8 mouse cellular contexts compared by ENCODE assay signal in genomic region chr10:107662372-107663065, GRCm38 (mm10). TPM values are rescaled to one million over a fixed set of nuclear protein-coding genes. Genes with fewer than 3 reads are reported as not detected.
DNase-seq lines count a peak whose midpoint lies in the region; ATAC-seq lines count a peak whose summit lies in the region.

No protein-coding gene starts in this region.

- WGBS in forebrain, embryonic 15.5 days, result 44% methylated on average over 5 of the region's 5 CpGs

- H3K4me3 ChIP-seq in forebrain, embryonic 15.5 days, result no peak overlapping the region

- H3K27me3 ChIP-seq in forebrain, embryonic 15.5 days, result no peaks in the 10 kb centered on the region

- no peak overlapping the region for H3K27ac ChIP-seq in forebrain, embryonic 15.5 days (replicated peaks)

- H3K9me3 ChIP-seq in forebrain, embryonic 15.5 days, result no peaks in the 10 kb centered on the region

- ATAC-seq in forebrain, embryonic 15.5 days (replicated peaks), result peak; percentile 90
- no peak for ATAC-seq in megakaryocyte-erythroid progenitor cell, adult 5-6 weeks (replicated peaks; ENCODE audit: low FRiP score, low TSS enrichment, poor library complexity, severe bottlenecking)

- H3K9ac ChIP-seq in forebrain, embryonic 15.5 days (replicated peaks), result no peak overlapping the region

- no peaks in the 10 kb centered on the region for H3K4me1 ChIP-seq in forebrain, embryonic 15.5 days

- H3K4me2 ChIP-seq in forebrain, embryonic 15.5 days (replicated peaks), result no peak overlapping the region

- intact Hi-C loops in left cerebral cortex, postnatal 4 days (cut with DNase I), result no loop called here

- DNase-seq in gastrocnemius, postnatal 10 days, result peak; percentile 30
- no peak for DNase-seq in gastrocnemius, adult 18-20 months (ENCODE audit: low spot score)
- peak; percentile 79 for DNase-seq in Muller cell, postnatal 12 days (ENCODE audit: inconsistent ontology term)
- DNase-seq in left cerebral cortex, postnatal 4 days, result peak; percentile 32
- DNase-seq in right cerebral cortex, postnatal 14 days, result peak; percentile 25
- DNase-seq in ovary, postnatal 36 days (ENCODE audit: low spot score), result no peak

- no peaks in the 10 kb centered on the region for H3K36me3 ChIP-seq in forebrain, embryonic 15.5 days

RNA-seq across cellular contexts. Expression of gene Ptprq, which starts 57.3 kb away (rescaled TPM):
- total RNA-seq in gastrocnemius, postnatal 10 days (2021), result under 1 TPM; 0.54 to 0.65 TPM
- under 1 TPM; 0.17 to 0.21 TPM for total RNA-seq in gastrocnemius, adult 18-20 months (2021)
- 0.05 and 0.11 TPM in 2 replicates for polyA plus RNA-seq in forebrain, embryonic 15.5 days (2015; fragmentation: Nextera tagmentation; extraction: Ambion mirVana)
- under 1 TPM; 0.22 to 0.26 TPM for total RNA-seq in left cerebral cortex, postnatal 4 days (2021)
- not detected in 2 replicates for total RNA-seq in megakaryocyte-erythroid progenitor cell, adult 5-6 weeks (2014; fragmentation: Nextera tagmentation)
- total RNA-seq in megakaryocyte-erythroid progenitor cell, adult 5-6 weeks (2017), result not detected in 2 replicates

Comparison
In these comparisons a context has a peak if more than half of its experiments do, and no peak if none do; other contexts are left out.
1. DNase-seq: peak in gastrocnemius, postnatal 10 days (single experiment), Muller cell, postnatal 12 days (single experiment), left cerebral cortex, postnatal 4 days (single experiment) and right cerebral cortex, postnatal 14 days (single experiment); none in gastrocnemius, adult 18-20 months (single experiment) and ovary, postnatal 36 days (single experiment).